Mouse (Mus musculus) stomach, embryonic 14.5 days (tissue): ENCODE results near the gene Cdk14. TPM values are rescaled to one million over a fixed set of nuclear protein-coding genes. Genes with fewer than 3 reads are reported as not detected.

Source experiments
- ATAC-seq: fragments of 200-750 bp; cut with Nextera tagmentation; 2 replicates; pipeline ENCODE4 v1.8.0; 2017; ENCODE audit warnings: low read depth, moderate TSS enrichment; ENCODE audit not compliant: insufficient number of reproducible peaks, insufficient read depth, low FRiP score
- H3K27ac ChIP-seq: fragments of 300-500 bp; sonication (generic); 2 replicates; pipeline ENCODE4 v1.5.1; 2014; ENCODE audit warnings: mild to moderate bottlenecking, low read length, moderate library complexity, mixed read lengths
- H3K27me3 ChIP-seq: fragments of 300-500 bp; sonication (generic); 2 replicates; pipeline ENCODE4 v1.6.1; 2014; ENCODE audit warnings: low read length, control low read depth, mixed read lengths; ENCODE audit not compliant: control insufficient read depth, insufficient read depth
- H3K36me3 ChIP-seq: fragments of 300-500 bp; sonication (generic); 2 replicates; pipeline ENCODE4 v1.6.1; 2014; ENCODE audit warnings: mild to moderate bottlenecking, control low read depth, low read length, moderate library complexity, mixed read lengths; ENCODE audit not compliant: control insufficient read depth, insufficient read depth
- H3K4me1 ChIP-seq: fragments of 300-500 bp; sonication (generic); 2 replicates; pipeline ENCODE4 v1.6.1; 2014; ENCODE audit warnings: low read length, control low read depth, mixed read lengths; ENCODE audit not compliant: control insufficient read depth, insufficient read depth
- H3K4me2 ChIP-seq: fragments of 300-500 bp; sonication (generic); replicated peaks from 2 replicates; pipeline ENCODE4 v1.6.1; 2014; ENCODE audit warnings: low read depth, low read length, control low read depth
- H3K4me3 ChIP-seq: fragments of 300-500 bp; sonication (generic); 2 replicates; pipeline ENCODE4 v1.5.1; 2014; ENCODE audit warnings: low read depth, low read length, control low read depth
- H3K9ac ChIP-seq: fragments of 300-500 bp; sonication (generic); replicated peaks from 2 replicates; pipeline ENCODE4 v1.6.1; 2014; ENCODE audit warnings: low read depth, mild to moderate bottlenecking, control low read depth, low read length, moderate library complexity, mixed read lengths
- H3K9me3 ChIP-seq: fragments of 300-500 bp; sonication (generic); 2 replicates; pipeline ENCODE4 v1.6.1; 2016; ENCODE audit warnings: low read depth, low read length, control low read depth; ENCODE audit not compliant: control insufficient read depth
- WGBS: fragments of 180-500 bp; shearing (Covaris S2); extraction: QIAGEN DNeasy Blood & Tissue Kit; methylation state at CpG from one replicate; pipeline ENCODE4 v1.1.7; 2014; 5-methylcytosine and 5-hydroxymethylcytosine counted together
- polyA plus RNA-seq: library from polyadenylated mRNA; unstranded; fragments of >200 nt; fragmentation: Nextera tagmentation; extraction: Ambion mirVana; gene quantifications from 2 replicates; pipeline ENCODE4 v1.2.1, GENCODE M21; 2014

Gene Cdk14
- polyA plus RNA-seq, 1 experiment from 2014 or later = 28.3 TPM

DNA sequence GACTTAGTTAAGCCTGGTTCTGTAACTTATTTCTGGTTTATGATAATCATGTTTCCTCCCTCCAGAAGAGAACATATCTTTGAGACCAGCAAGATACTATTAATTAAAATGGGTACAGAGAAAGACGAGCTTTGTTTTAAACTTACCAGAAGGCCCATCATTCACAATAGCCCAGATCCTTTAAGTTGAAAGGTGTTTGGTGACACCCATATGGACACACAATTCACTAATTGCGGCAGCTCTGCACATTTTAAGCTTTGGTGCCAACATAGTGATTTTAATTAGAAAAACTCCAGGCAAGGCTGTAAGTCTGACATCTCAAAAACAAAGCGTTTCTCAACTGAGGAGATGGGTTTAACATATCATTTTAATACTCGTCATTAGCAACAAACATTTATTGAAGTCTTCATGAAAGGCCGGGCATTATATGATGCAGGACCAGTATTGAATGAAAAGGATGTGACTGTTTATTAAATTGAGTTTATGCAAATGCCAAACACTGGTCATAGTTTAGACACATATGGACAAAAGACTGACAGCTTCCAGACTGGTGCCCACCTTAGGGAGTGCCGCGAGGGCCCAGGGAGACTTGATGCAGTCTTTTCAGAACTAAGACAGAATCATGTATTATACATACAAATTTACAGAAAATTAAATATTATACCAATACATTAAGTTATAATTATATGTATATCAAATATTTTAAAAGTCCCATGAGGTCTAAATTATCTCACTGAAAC, 605.5 kb downstream of the Cdk14 start:
- Histone ChIP-seq H3K4me3 (no peak overlapping the region), H3K4me1 (no peaks in the 10 kb centered on the region), H3K9me3 (no peaks in the 10 kb centered on the region), H3K27ac (no peak overlapping the region), H3K36me3 (no peaks in the 10 kb centered on the region), H3K4me2 (no peak overlapping the region), H3K9ac (no peak overlapping the region), H3K27me3 (no peaks in the 10 kb centered on the region)
- WGBS = 86% methylated on average over 7 of the region's 7 CpGs
- no peak for ATAC-seq

DNA sequence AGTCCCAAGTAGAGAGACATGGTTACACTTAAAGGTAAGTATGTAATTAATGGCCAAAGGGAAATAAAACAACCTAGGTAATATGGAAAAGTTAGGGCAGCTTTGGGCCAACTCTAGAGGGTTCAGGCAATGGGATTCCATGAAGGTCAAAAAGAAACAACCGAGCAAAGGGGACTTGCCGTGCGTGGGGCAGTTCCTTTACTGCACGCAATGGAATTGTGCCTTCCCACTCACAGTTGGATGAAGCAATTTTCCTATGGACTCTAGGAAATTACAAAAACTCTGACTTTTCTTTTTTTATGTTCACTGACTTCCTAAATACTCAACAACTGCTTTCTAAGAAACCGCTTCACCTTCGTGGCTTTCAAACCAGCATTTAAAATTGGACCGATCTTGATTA, 606.8 kb downstream of the Cdk14 start:
- Histone ChIP-seq H3K4me2 (no peak overlapping the region), H3K27me3 (no peaks in the 10 kb centered on the region), H3K36me3 (no peaks in the 10 kb centered on the region), H3K4me3 (no peak overlapping the region), H3K9ac (no peak overlapping the region), H3K9me3 (no peaks in the 10 kb centered on the region), H3K27ac (no peak overlapping the region), H3K4me1 (no peaks in the 10 kb centered on the region)
- ATAC-seq = no peak
- 94% methylated on average over 7 of the region's 7 CpGs for WGBS

- H3K9me3 ChIP-seq = no peaks in the 10 kb centered on the region
- H3K27me3 ChIP-seq = no peaks in the 10 kb centered on the region
- no peaks in the 10 kb centered on the region for H3K36me3 ChIP-seq
- WGBS = 64% methylated on average over 13 of the region's 13 CpGs
- no peak overlapping the region for H3K4me3 ChIP-seq
- no peak overlapping the region for H3K9ac ChIP-seq
- H3K4me1 ChIP-seq = no peaks in the 10 kb centered on the region
- no peak overlapping the region for H3K4me2 ChIP-seq
- no peak overlapping the region for H3K27ac ChIP-seq
- ATAC-seq = no peak
Measured at GRCm38 (mm10) chr5:4812036-4812729, 607.9 kb downstream of the Cdk14 start.

DNA sequence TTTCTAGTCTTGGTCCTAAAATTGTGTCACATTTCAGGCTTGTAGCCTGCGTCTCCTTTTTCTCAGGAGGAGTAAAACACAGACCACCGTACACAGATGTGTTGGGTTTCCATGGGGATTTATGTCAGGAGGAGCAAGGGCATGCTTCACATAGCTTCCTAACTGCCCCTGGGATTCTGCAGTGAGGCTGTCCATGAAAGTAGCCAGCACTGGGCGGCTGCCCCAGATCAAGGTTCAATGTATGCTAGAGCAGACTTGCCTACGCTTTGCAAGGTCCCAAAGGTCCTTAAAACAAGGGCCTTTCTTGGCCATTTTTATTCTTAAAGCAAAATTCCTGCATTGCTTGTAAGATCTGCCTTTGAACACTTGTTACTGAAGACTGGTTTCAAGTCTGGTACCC, 614.9 kb downstream of the Cdk14 start:
- H3K27ac ChIP-seq = no peak overlapping the region
- no peaks in the 10 kb centered on the region for H3K27me3 ChIP-seq
- no peaks in the 10 kb centered on the region for H3K9me3 ChIP-seq
- H3K4me1 ChIP-seq = no peaks in the 10 kb centered on the region
- H3K4me3 ChIP-seq = no peak overlapping the region
- H3K9ac ChIP-seq = no peak overlapping the region
- ATAC-seq = no peak
- H3K36me3 ChIP-seq = no peaks in the 10 kb centered on the region
- 66% methylated on average over 4 of the region's 4 CpGs for WGBS
- H3K4me2 ChIP-seq = no peak overlapping the region

DNA sequence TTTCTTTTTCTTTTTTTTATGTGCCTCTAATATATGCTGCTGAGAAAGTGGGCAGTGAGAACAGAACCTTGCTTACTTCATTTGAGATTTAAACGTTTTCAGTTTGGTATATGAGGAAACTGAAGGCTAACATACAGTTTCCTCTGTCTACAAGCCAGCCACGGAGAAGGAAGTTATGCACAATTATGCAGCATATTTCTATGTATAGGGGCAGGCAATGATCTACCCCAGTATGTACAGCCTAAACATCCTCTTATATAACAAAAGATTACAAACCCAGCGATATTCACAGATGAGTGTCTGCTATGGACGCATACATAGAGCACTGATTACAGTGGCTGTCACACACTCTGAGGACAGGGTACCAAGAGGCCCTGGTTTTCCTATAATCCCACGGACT, 616.4 kb downstream of the Cdk14 start:
- WGBS = 73% methylated on average over 5 of the region's 5 CpGs
- no peaks in the 10 kb centered on the region for H3K9me3 ChIP-seq
- no peak overlapping the region for H3K9ac ChIP-seq
- no peak overlapping the region for H3K4me2 ChIP-seq
- H3K27ac ChIP-seq = no peak overlapping the region
- H3K4me1 ChIP-seq = no peaks in the 10 kb centered on the region
- no peak overlapping the region for H3K4me3 ChIP-seq
- H3K36me3 ChIP-seq = no peaks in the 10 kb centered on the region
- no peak for ATAC-seq
- H3K27me3 ChIP-seq = no peaks in the 10 kb centered on the region

DNA sequence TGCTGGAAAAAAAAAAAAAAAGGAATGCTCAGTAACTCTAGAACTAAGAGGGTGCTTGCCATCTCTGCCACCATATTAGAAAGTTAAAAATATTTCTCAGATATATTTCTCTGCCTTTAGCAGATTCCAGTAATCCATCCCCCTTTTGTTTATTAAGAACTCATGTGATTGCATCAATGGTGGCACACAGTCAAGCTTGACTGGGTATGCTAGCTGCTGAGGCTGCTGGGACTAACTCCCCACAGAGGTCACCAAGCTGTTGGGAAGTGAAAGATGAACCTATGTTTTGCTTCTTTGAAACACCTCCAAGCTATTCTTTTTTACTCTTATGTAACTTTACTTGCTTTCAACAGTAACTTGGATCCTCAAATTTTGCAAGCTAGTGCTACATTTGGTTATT, 618.1 kb downstream of the Cdk14 start:
- Histone ChIP-seq H3K27me3 (no peaks in the 10 kb centered on the region), H3K27ac (no peak overlapping the region), H3K4me1 (no peaks in the 10 kb centered on the region), H3K36me3 (no peaks in the 10 kb centered on the region), H3K9me3 (no peaks in the 10 kb centered on the region), H3K9ac (no peak overlapping the region), H3K4me3 (no peak overlapping the region), H3K4me2 (no peak overlapping the region)
- no peak for ATAC-seq

GRCm38 (mm10) chr5:4801096-4801850, 618.8 kb downstream of the Cdk14 start:
- H3K27ac ChIP-seq = no peak overlapping the region
- H3K9ac ChIP-seq = no peak overlapping the region
- H3K36me3 ChIP-seq = no peaks in the 10 kb centered on the region
- H3K9me3 ChIP-seq = no peaks in the 10 kb centered on the region
- 85% methylated on average over 8 of the region's 8 CpGs for whole genome bisulfite sequencing
- no peak overlapping the region for H3K4me3 ChIP-seq
- H3K4me1 ChIP-seq = no peaks in the 10 kb centered on the region
- ATAC-seq = no peak
- no peaks in the 10 kb centered on the region for H3K27me3 ChIP-seq
- H3K4me2 ChIP-seq = no peak overlapping the region

DNA sequence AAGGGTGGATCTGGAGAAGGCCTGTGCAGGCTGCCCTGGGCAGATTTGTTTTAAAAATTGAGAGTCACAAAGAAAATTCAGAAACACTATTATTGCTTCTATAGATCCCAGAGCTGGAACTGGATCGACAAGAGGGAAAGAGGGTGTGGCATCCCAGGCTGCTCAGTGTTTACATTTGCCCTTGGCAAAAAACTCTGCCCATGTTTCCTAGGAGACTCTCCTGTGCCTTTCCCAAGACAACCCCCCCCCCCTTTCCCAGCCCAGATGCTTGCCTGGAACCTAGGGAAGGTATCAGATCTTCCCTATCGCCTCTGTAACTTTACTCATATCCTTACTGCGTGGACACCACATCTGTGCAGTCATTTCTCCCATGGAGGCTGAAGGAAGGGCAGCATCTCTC, 628.9 kb downstream of the Cdk14 start:
- Histone ChIP-seq H3K27ac (no peak overlapping the region), H3K27me3 (no peaks in the 10 kb centered on the region), H3K4me1 (no peaks in the 10 kb centered on the region), H3K4me3 (no peak overlapping the region), H3K36me3 (no peaks in the 10 kb centered on the region), H3K9ac (no peak overlapping the region), H3K9me3 (no peaks in the 10 kb centered on the region), H3K4me2 (no peak overlapping the region)
- peak; percentile 69 for ATAC-seq
- WGBS = 50% methylated on average over 3 of the region's 3 CpGs
